Mouse (Mus musculus) CH12.LX (cell line): ENCODE measurements around the gene Dmwd. TPM values are rescaled to one million over a fixed set of nuclear protein-coding genes. Genes with fewer than 3 reads are reported as not detected.

ENCODE experiments used
- DNase-seq: peaks from one replicate; pipeline ENCODE4 v3.0.0-alpha.2; 2013; ENCODE audit errors: extremely low read depth
- H3K27ac ChIP-seq: 2 replicates; pipeline ENCODE4 v1.5.1; 2012; ENCODE audit warnings: low read depth, mild to moderate bottlenecking, control low read depth, moderate library complexity; ENCODE audit not compliant: insufficient read depth
- H3K27me3 ChIP-seq: replicated peaks from 2 replicates; pipeline ENCODE3; 2012; ENCODE audit warnings: inconsistent platforms
- H3K36me3 ChIP-seq, 2 experiments: replicated peaks in 1 of 2; 2 replicates each; pipeline versions ENCODE3 to v1.6.1; 2012; ENCODE audit warnings: inconsistent platforms in 1 of 2, low read length in 1 of 2, mild to moderate bottlenecking in 1 of 2, mixed read lengths in 1 of 2, moderate library complexity in 1 of 2; ENCODE audit not compliant: control insufficient read depth in 1 of 2, insufficient read depth in 1 of 2
- H3K4me1 ChIP-seq, 2 experiments: 2 replicates each; pipeline ENCODE4 v1.6.1; 2012; ENCODE audit warnings: inconsistent platforms in 1 of 2, moderate library complexity in 1 of 2; ENCODE audit not compliant: insufficient read depth in 2 of 2, control insufficient read depth in 1 of 2
- H3K4me2 ChIP-seq: 2 replicates; pipeline ENCODE4 v1.6.1; 2012; ENCODE audit warnings: low read depth, mild to moderate bottlenecking, control low read depth; ENCODE audit not compliant: poor library complexity, insufficient read depth, severe bottlenecking
- H3K4me3 ChIP-seq, 3 experiments: fragments of 150-350 bp in 1 of 3; sonication (generic) in 1 of 3; replicated peaks in 1 of 3; 2 replicates each; pipeline versions ENCODE3 to v1.5.1; 2011 to 2012; ENCODE audit warnings: low read depth in 2 of 3, low read length in 2 of 3, mild to moderate bottlenecking in 2 of 3, moderate library complexity in 2 of 3, control low read depth in 1 of 3, improper control_type of control experiment in 1 of 3, inconsistent platforms in 1 of 3, mixed read lengths in 1 of 3; ENCODE audit not compliant: poor library complexity in 1 of 3
- H3K79me2 ChIP-seq: replicated peaks from 2 replicates; pipeline ENCODE4 v1.6.1; 2012; ENCODE audit warnings: mild to moderate bottlenecking, moderate library complexity; ENCODE audit not compliant: control insufficient read depth, poor library complexity, insufficient read depth, severe bottlenecking; ENCODE audit errors: extremely low read depth
- H3K9ac ChIP-seq: 2 replicates; pipeline ENCODE4 v1.6.1; 2012; ENCODE audit warnings: low read depth, mild to moderate bottlenecking, control low read depth, moderate library complexity; ENCODE audit not compliant: insufficient read depth
- H3K9me3 ChIP-seq: replicated peaks from 2 replicates; pipeline ENCODE3; 2012; ENCODE audit warnings: low read length, inconsistent platforms, mixed read lengths
- CTCF ChIP-seq, 2 experiments: IDR thresholded peaks in 1 of 2; conservative IDR thresholded peaks in 1 of 2; 2 replicates each; pipeline ENCODE4 v1.5.1; 2011 to 2012; ENCODE audit warnings: low read depth in 2 of 2, low read length in 2 of 2, improper control_type of control experiment in 1 of 2, inconsistent platforms in 1 of 2, mild to moderate bottlenecking in 1 of 2, moderate library complexity in 1 of 2
- ELF1 ChIP-seq: IDR thresholded peaks from 2 replicates; pipeline ENCODE4 v1.6.1; 2014; ENCODE audit warnings: low read depth, mild to moderate bottlenecking, inconsistent platforms, low read length, improper control_type of control experiment
- ETS1 ChIP-seq: conservative IDR thresholded peaks from 2 replicates; pipeline ENCODE4 v1.6.1; 2012; ENCODE audit warnings: low read depth, mild to moderate bottlenecking, inconsistent platforms, low read length, improper control_type of control experiment, moderate library complexity
- IRF4 ChIP-seq: IDR thresholded peaks from 2 replicates; pipeline ENCODE4 v1.6.1; 2014; ENCODE audit warnings: low read depth, mild to moderate bottlenecking, inconsistent platforms, low read length, improper control_type of control experiment
- JUN ChIP-seq: IDR thresholded peaks from 2 replicates; pipeline ENCODE4 v1.6.1; 2011; ENCODE audit warnings: low read depth, mild to moderate bottlenecking, low read length, improper control_type of control experiment, moderate library complexity; ENCODE audit not compliant: insufficient read depth
- MAFK ChIP-seq: IDR thresholded peaks from 2 replicates; pipeline ENCODE4 v1.6.1; 2011; ENCODE audit warnings: low read length, improper control_type of control experiment; ENCODE audit not compliant: insufficient replicate concordance
- MAX ChIP-seq: IDR thresholded peaks from 2 replicates; pipeline ENCODE4 v1.6.1; 2011; ENCODE audit warnings: low read length, improper control_type of control experiment
- MXI1 ChIP-seq: IDR thresholded peaks from 2 replicates; pipeline ENCODE4 v1.6.1; 2011; ENCODE audit warnings: mild to moderate bottlenecking, low read depth, low read length, improper control_type of control experiment
- MYC ChIP-seq: IDR thresholded peaks from 2 replicates; pipeline ENCODE4 v1.6.1; 2011; ENCODE audit warnings: low read depth, mild to moderate bottlenecking, improper control_type of control experiment, low read length
- POLR2AphosphoS2 ChIP-seq: IDR thresholded peaks from 2 replicates; pipeline ENCODE4 v1.6.1; 2011; ENCODE audit warnings: low read depth, low read length, improper control_type of control experiment
- RCOR1 ChIP-seq: conservative IDR thresholded peaks from 2 replicates; pipeline ENCODE4 v1.6.1; 2012; ENCODE audit warnings: low read depth, mild to moderate bottlenecking, inconsistent platforms, low read length, improper control_type of control experiment
- SMC3 ChIP-seq: IDR thresholded peaks from 2 replicates; pipeline ENCODE4 v1.6.1; 2011; ENCODE audit warnings: low read depth, low read length, improper control_type of control experiment
- TBP ChIP-seq: conservative IDR thresholded peaks from 2 replicates; pipeline ENCODE4 v1.6.1; 2011; ENCODE audit warnings: low read depth, low read length, improper control_type of control experiment
- TCF12 ChIP-seq: IDR thresholded peaks from 2 replicates; pipeline ENCODE4 v1.6.1; 2014; ENCODE audit warnings: low read depth, mild to moderate bottlenecking, inconsistent platforms, low read length, improper control_type of control experiment
- UBTF ChIP-seq: IDR thresholded peaks from 2 replicates; pipeline ENCODE4 v1.6.1; 2012; ENCODE audit warnings: low read depth, mild to moderate bottlenecking, inconsistent platforms, low read length, improper control_type of control experiment, moderate library complexity
- USF1 ChIP-seq: IDR thresholded peaks from 2 replicates; pipeline ENCODE4 v1.6.1; 2014; ENCODE audit warnings: low read depth, mild to moderate bottlenecking, inconsistent platforms, low read length, improper control_type of control experiment
- USF2 ChIP-seq: conservative IDR thresholded peaks from 2 replicates; pipeline ENCODE4 v1.6.1; 2011; ENCODE audit warnings: low read depth, low read length, improper control_type of control experiment
- ZC3H11A ChIP-seq: IDR thresholded peaks from 2 replicates; pipeline ENCODE4 v1.6.1; 2012; ENCODE audit warnings: low read depth, mild to moderate bottlenecking, inconsistent platforms, low read length, improper control_type of control experiment
- ZKSCAN1 ChIP-seq: IDR thresholded peaks from 2 replicates; pipeline ENCODE4 v1.6.1; 2012; ENCODE audit warnings: low read depth, inconsistent platforms, low read length, improper control_type of control experiment, borderline replicate concordance
- dilution Hi-C: fragments of 300-500 bp; cut with MboI; formaldehyde crosslinking; loops from 2 replicates; pipeline ENCODE4 v1.14.3; 2020; ENCODE audit warnings: low sequenced_read_pairs; ENCODE audit not compliant: extremely low pct_unique_long_range_greater_than_20kb, extremely low pct_ligation_motif_present
- in situ Hi-C: fragments of 300-500 bp; cut with MboI; formaldehyde crosslinking; loops from 3 replicates; pipeline ENCODE4 v1.14.3; 2019; ENCODE audit warnings: low sequenced_read_pairs, low pct_ligation_motif_present, low pct_unique_long_range_greater_than_20kb, mixed read lengths
- polyA plus RNA-seq: library from polyadenylated mRNA; unstranded; fragments of >175 nt; gene quantifications from 2 replicates; pipeline ENCODE4 v1.2.1, GENCODE M21; 2012; ENCODE audit warnings: low read depth; ENCODE audit not compliant: insufficient read length
- total RNA-seq, 2 experiments: library from RNA; depleted of rRNA; stranded (reverse); fragments of 300-350 nt in 1 of 2; fragments of >200 nt in 1 of 2; gene quantifications; 2 replicates each; pipeline ENCODE4 v1.2.3; 2012 to 2014

Dmwd gene
- total and polyA plus RNA-seq, 3 experiments = not detected

DNA sequence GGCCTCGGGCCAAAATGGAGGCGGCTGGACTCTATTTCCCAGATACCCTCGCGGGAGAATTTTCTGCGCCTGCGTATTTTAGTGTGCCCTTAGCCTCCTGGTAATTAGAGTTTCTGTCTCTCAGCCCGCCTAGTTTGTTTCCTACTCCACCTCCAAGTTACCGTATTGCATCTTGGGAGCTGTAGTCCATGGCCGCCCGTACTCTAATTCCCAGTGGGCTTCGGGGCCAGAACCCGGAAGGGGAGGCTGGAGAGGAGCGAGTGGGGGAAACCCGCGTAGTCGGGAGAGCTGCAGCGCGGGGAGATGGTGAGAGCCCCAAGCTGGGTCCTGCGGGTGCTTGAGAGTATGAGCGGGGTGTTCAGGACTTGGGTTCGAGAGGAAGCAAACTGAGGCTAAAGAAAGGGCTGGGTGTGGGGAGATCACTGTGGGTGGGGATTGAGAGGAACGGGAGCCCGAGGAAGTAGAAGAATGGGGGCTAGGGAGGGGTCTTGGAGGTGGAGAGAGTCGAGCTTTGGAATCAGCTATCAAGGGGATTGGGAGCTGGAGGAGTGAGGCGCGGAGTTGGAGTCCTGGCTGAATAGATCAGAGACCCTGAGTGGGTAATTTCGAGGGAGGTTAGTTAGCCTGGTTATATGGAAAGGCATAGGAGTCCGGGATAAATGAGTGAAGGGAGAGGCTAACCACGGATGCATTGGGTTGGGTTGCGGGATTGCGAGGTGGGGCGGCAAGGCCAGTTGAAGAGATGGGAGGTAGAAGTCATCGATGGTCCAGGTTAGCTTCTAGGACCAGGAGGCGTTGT is 43.8 kb downstream of the Dmwd start, which contains the start of gene Fbxo46 (continued):
- peak; percentile 39; the same call in 1 of the 2 replicates for TF ChIP-seq IRF4
- TF ChIP-seq JUN = no peak
- TF ChIP-seq ZC3H11A = no peak
- no peak for TF ChIP-seq ZKSCAN1
- no peak for TF ChIP-seq MAFK
- no peak for TF ChIP-seq UBTF
- TF ChIP-seq ETS1 = no peak
- TF ChIP-seq USF1 = no peak
- TF ChIP-seq USF2 = no peak
- TF ChIP-seq MYC = peak; percentile 51; the same call in 1 of the 2 replicates

DNA sequence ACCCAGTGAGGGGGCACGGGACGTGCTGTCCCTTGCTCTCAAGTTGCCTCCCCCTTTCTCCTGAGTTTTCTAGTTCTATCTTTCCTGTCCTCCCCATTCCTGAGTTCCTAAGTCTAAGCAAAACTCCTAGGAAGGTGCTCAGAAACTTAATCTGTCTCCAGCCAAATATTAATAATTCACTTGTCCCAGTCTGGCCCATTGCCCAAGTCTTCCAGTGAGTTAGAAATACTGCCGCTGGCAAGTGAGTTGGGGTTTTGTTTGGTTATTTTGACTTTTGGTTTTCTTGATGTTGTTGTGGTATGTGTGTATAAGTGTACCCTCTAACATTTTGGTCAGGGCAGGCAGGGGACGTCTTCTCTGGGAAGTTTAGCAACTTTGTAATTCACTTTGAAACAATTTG is 45.7 kb downstream of the Dmwd start:
- dilution Hi-C loops = no loop called here
- peaks cover 21% of the 10 kb centered on the region for H3K79me2 ChIP-seq
- peaks cover 5 to 29% of the 10 kb centered on the region in 2 experiments for H3K36me3 ChIP-seq
- in situ Hi-C loops = no loop called here
- H3K9ac ChIP-seq = no peak overlapping the region
- no peak for DNase-seq
- TF ChIP-seq MYC = no peak
- TF ChIP-seq TBP = no peak
- no peak for TF ChIP-seq MAX
- TF ChIP-seq MXI1 = no peak
- no peak for TF ChIP-seq POLR2AphosphoS2
- no peak for TF ChIP-seq CTCF (conservative IDR thresholded peaks at IDR 0.05 in 1 of 2, IDR thresholded peaks at IDR 0.05 in 1 of 2; ENCODE audit: low read depth in 2 of 2, low read length in 2 of 2)
- no peak for TF ChIP-seq RCOR1
- TF ChIP-seq SMC3 = no peak
- TF ChIP-seq ELF1 = no peak
- no peak for TF ChIP-seq TCF12
- H3K4me2 ChIP-seq = no peak overlapping the region
- no peak overlapping the region for H3K27ac ChIP-seq
- H3K4me1 ChIP-seq = peaks cover 9 to 16% of the 10 kb centered on the region in 2 experiments; a peak in 3 of 4 replicates
- no peak overlapping the region for H3K4me3 ChIP-seq
- no peaks in the 10 kb centered on the region for H3K27me3 ChIP-seq
- H3K9me3 ChIP-seq = peaks cover 8% of the 10 kb centered on the region
